Mouse (Mus musculus): ENCODE measurements at regions not wholly inside any gene's neighbourhood (a gene's known extent, or its start where the extent isn't known, plus 50 kb on each side); places are given as distances from the start of the nearest gene placed in this dataset. TPM values are rescaled to one million over a fixed set of nuclear protein-coding genes. Genes with fewer than 3 reads are reported as not detected.

DNA sequence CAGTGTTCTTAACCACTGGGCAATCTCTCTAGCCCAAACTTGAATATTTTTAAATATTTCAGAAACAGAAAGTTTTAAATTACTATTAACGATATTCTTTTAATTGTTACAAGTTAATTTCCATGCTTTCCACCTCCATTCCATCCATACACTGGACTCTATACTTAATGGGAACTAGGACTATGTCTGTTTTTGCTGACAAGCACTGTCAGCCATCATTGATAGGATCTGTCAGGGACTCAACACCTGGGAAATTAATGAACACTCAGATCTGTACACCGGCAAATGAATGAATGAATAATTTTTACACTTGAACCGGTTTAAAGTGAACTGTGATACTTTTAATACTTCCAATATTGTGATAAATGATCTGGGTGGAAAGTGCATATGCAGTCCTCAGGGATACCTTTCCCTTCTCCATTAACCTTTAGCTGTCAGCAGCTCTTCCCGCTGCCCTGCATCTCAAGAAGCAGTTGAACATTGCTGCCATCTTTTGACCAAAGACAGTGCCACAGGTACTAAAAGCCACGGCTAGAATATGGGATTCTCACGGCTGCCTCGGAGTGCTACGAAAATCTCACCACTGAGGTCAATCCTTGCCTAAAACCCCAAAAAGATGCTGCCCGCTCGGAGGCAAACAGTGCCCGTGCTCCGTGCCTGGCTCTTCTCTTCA, 87.3 kb upstream of the Tmem260 start:
- no peaks in the 10 kb centered on the region for H3K27me3 ChIP-seq (ENCODE audit: insufficient read depth, low read length)
- no peak overlapping the region for H3K4me2 ChIP-seq (ENCODE audit: low read depth, low read length)
- H3K4me1 ChIP-seq (ENCODE audit: insufficient read depth) = no peaks in the 10 kb centered on the region
- H3K27ac ChIP-seq (ENCODE audit: low read depth) = no peak overlapping the region
- DNase-seq = no peak
- no peak overlapping the region for H3K9ac ChIP-seq (replicated peaks)
- H3K36me3 ChIP-seq (replicated peaks; ENCODE audit: insufficient read depth, low read length) = no peaks in the 10 kb centered on the region
- H3K4me3 ChIP-seq (ENCODE audit: low read depth, low read length) = no peak overlapping the region
- peak; percentile 65 for TF ChIP-seq CTCF (IDR thresholded peaks at IDR 0.05; ENCODE audit: low read depth)
- no peak for TF ChIP-seq EP300 (IDR thresholded peaks at IDR 0.05; ENCODE audit: low read depth)
- no peak for ATAC-seq
- 47% methylated on average over 12 of the region's 12 CpGs for WGBS (ENCODE audit: insufficient replicate concordance)
- no peaks in the 10 kb centered on the region for H3K9me3 ChIP-seq (ENCODE audit: low read length)

DNA sequence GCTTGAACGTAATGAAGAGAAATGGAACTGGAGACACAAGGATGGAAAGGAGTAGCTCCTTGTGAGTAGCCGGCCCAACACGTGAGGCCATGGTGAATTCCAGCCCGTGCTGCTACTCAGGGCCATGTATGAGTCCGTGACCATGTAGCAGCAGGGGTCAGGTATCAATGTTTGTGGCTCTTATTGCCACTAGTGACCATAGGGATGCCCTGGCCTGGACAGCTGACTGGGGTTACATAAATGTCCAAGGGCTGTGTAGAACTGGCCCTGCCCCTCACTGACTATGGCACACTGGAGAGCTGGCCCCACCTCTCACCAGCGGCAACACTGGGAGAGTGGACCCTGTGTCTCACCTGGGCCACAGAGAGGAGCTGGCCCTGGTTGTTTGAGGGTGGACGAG, 84.1 kb upstream of the Tmem260 start:
- Histone ChIP-seq H3K4me2 (ENCODE audit: low read depth, low read length) (no peak overlapping the region), H3K36me3 (replicated peaks; ENCODE audit: insufficient read depth, low read length) (no peaks in the 10 kb centered on the region), H3K9ac (replicated peaks) (no peak overlapping the region), H3K4me3 (ENCODE audit: low read depth, low read length) (no peak overlapping the region), H3K9me3 (ENCODE audit: low read length) (no peaks in the 10 kb centered on the region), H3K4me1 (ENCODE audit: insufficient read depth) (no peaks in the 10 kb centered on the region), H3K27ac (ENCODE audit: low read depth) (no peak overlapping the region), H3K27me3 (ENCODE audit: insufficient read depth, low read length) (no peaks in the 10 kb centered on the region)
- ATAC-seq (no peak), DNase-seq (no peak)
- no peak for TF ChIP-seq EP300 (IDR thresholded peaks at IDR 0.05; ENCODE audit: low read depth)
- no peak for TF ChIP-seq CTCF (IDR thresholded peaks at IDR 0.05; ENCODE audit: low read depth)
- 79% methylated on average over 6 of the region's 7 CpGs for WGBS (ENCODE audit: insufficient replicate concordance)

DNA sequence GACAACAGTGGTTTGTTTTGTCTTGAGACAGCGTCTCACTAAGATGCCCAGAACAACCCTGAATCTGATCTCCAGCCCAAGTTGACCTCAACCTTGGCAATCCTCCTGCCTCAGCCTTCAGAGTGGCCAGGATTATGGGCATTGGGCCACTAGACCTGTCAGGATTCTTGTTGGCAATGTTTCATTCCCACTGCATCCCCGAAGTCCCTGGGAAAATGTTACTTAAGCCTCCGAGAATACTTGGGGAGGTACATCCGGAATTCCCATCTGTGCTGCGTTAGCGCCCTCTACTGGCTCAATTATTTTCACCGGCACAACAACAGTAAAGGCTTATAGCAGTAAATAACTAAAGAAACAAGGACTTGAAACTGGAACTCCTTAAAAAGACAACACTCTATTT, 78.9 kb upstream of the Tmem260 start:
- Histone ChIP-seq H3K27ac (ENCODE audit: low read depth) (no peak overlapping the region), H3K36me3 (replicated peaks; ENCODE audit: insufficient read depth, low read length) (no peaks in the 10 kb centered on the region), H3K9ac (replicated peaks) (no peak overlapping the region), H3K27me3 (ENCODE audit: insufficient read depth, low read length) (no peaks in the 10 kb centered on the region), H3K4me3 (ENCODE audit: low read depth, low read length) (no peak overlapping the region), H3K4me2 (ENCODE audit: low read depth, low read length) (no peak overlapping the region), H3K9me3 (ENCODE audit: low read length) (no peaks in the 10 kb centered on the region), H3K4me1 (ENCODE audit: insufficient read depth) (no peaks in the 10 kb centered on the region)
- no peak for TF ChIP-seq EP300 (IDR thresholded peaks at IDR 0.05; ENCODE audit: low read depth)
- TF ChIP-seq CTCF (IDR thresholded peaks at IDR 0.05; ENCODE audit: low read depth) = peak; percentile 86
- WGBS (ENCODE audit: insufficient replicate concordance) = 14% methylated on average over 7 of the region's 7 CpGs
- ATAC-seq (no peak), DNase-seq (peak; percentile 69)

DNA sequence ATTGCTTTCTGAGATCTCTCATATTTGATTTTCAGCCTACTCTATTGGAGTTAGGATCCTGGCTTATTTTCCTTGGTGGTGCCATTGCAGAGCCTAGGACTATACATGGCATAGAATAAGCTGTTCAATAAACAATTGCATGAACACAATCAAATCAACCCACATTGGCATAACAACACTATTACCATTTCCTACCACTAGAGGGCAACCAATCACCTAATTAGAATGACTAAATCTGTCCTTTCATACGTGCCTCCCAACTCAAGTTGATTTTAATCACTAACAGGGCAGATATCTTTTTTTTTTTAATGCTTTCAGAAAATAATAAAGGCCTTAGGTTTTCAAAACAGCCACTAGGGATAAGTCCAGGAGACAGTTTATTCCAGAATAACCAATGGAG, 75.6 kb upstream of the Tmem260 start:
- H3K27me3 ChIP-seq (ENCODE audit: insufficient read depth, low read length) = no peaks in the 10 kb centered on the region
- no peaks in the 10 kb centered on the region for H3K9me3 ChIP-seq (ENCODE audit: low read length)
- no peak overlapping the region for H3K4me2 ChIP-seq (ENCODE audit: low read depth, low read length)
- TF ChIP-seq CTCF (IDR thresholded peaks at IDR 0.05; ENCODE audit: low read depth) = peak; percentile 85
- TF ChIP-seq EP300 (IDR thresholded peaks at IDR 0.05; ENCODE audit: low read depth) = no peak
- H3K27ac ChIP-seq (ENCODE audit: low read depth) = no peak overlapping the region
- no peaks in the 10 kb centered on the region for H3K4me1 ChIP-seq (ENCODE audit: insufficient read depth)
- no peak overlapping the region for H3K9ac ChIP-seq (replicated peaks)
- ATAC-seq = no peak
- WGBS (ENCODE audit: insufficient replicate concordance) = 0% methylated on average over 1 of the region's 1 CpGs
- DNase-seq = no peak
- H3K36me3 ChIP-seq (replicated peaks; ENCODE audit: insufficient read depth, low read length) = no peaks in the 10 kb centered on the region
- no peak overlapping the region for H3K4me3 ChIP-seq (ENCODE audit: low read depth, low read length)

DNA sequence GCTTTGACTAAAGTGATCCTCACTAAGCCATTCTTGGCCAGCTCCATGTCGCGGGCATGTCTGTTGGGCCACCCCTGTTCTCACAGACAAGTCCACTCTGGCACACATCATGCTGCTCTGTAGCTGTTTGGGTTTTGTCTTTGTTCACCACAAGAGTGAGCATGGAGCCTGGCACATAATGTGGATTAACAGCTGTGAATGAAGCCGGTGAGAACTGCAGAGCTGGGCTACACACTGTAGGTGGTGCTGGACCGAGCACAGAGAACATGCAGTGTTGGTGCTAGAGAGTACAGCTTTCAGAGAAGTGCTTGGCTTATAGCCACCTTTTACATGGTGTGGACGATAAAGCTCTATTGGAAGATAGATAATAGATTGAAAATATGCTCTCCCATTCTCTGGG, 74.2 kb upstream of the Tmem260 start:
- Histone ChIP-seq H3K9ac (replicated peaks) (no peak overlapping the region), H3K36me3 (replicated peaks; ENCODE audit: insufficient read depth, low read length) (no peaks in the 10 kb centered on the region), H3K4me1 (ENCODE audit: insufficient read depth) (no peaks in the 10 kb centered on the region), H3K4me3 (ENCODE audit: low read depth, low read length) (no peak overlapping the region), H3K27me3 (ENCODE audit: insufficient read depth, low read length) (no peaks in the 10 kb centered on the region), H3K27ac (ENCODE audit: low read depth) (no peak overlapping the region), H3K4me2 (ENCODE audit: low read depth, low read length) (no peak overlapping the region), H3K9me3 (ENCODE audit: low read length) (no peaks in the 10 kb centered on the region)
- TF ChIP-seq CTCF (IDR thresholded peaks at IDR 0.05; ENCODE audit: low read depth) = peak; percentile 50
- no peak for TF ChIP-seq EP300 (IDR thresholded peaks at IDR 0.05; ENCODE audit: low read depth)
- DNase-seq = no peak
- WGBS (ENCODE audit: insufficient replicate concordance) = 59% methylated on average over 5 of the region's 5 CpGs
- ATAC-seq = 0 out of 2 replicates have a peak, but pooled peaks have one; percentile 38

DNA sequence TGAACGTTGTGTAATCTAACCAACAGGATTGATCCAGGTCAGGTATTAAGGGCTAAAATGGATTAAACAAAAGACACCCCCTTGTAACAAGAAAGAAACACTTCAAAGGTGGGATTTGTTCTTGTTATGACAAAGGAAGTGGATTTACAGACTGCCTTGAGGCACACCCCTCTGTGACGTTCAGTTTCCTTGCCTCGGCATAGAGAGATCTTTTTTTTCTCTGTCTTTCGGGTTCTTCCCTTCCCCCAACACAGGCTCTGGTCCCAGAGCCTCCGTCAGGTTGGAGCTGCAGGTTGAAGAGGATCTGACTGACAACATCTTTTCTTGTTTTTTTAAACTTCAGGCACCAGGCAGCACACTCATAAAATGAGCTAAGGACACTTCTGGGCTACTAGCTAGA, 69.8 kb upstream of the Tmem260 start:
- Histone ChIP-seq H3K27me3 (ENCODE audit: insufficient read depth, low read length) (no peaks in the 10 kb centered on the region), H3K9ac (replicated peaks) (no peak overlapping the region), H3K27ac (ENCODE audit: low read depth) (no peak overlapping the region), H3K9me3 (ENCODE audit: low read length) (no peaks in the 10 kb centered on the region), H3K4me3 (ENCODE audit: low read depth, low read length) (no peak overlapping the region), H3K4me2 (ENCODE audit: low read depth, low read length) (no peak overlapping the region), H3K36me3 (replicated peaks; ENCODE audit: insufficient read depth, low read length) (no peaks in the 10 kb centered on the region), H3K4me1 (ENCODE audit: insufficient read depth) (no peaks in the 10 kb centered on the region)
- 48% methylated on average over 5 of the region's 5 CpGs for WGBS (ENCODE audit: insufficient replicate concordance)
- DNase-seq (no peak), ATAC-seq (no peak)
- TF ChIP-seq CTCF (IDR thresholded peaks at IDR 0.05; ENCODE audit: low read depth) = no peak
- no peak for TF ChIP-seq EP300 (IDR thresholded peaks at IDR 0.05; ENCODE audit: low read depth)

Small RNAs in the stretch of these regions (microRNA-seq; reads per million reads assigned to microRNA genes)
- gene Gm23881 = not detected

Measured in liver, postnatal 0 days (tissue).